Mouse (Mus musculus): ENCODE measurements around the gene Gpr31b. TPM values are rescaled to one million over a fixed set of nuclear protein-coding genes. Genes with fewer than 3 reads are reported as not detected.
"Not testable (repeated sequence)": the region's sequence is repeated elsewhere in the genome, so short reads cannot be mapped to it uniquely, and the experiment has no call there.

Gene Gpr31b
- under 1 TPM in 1 of 2 experiments, not detected in 1; 0.22 TPM for total RNA-seq (2021)

DNA sequence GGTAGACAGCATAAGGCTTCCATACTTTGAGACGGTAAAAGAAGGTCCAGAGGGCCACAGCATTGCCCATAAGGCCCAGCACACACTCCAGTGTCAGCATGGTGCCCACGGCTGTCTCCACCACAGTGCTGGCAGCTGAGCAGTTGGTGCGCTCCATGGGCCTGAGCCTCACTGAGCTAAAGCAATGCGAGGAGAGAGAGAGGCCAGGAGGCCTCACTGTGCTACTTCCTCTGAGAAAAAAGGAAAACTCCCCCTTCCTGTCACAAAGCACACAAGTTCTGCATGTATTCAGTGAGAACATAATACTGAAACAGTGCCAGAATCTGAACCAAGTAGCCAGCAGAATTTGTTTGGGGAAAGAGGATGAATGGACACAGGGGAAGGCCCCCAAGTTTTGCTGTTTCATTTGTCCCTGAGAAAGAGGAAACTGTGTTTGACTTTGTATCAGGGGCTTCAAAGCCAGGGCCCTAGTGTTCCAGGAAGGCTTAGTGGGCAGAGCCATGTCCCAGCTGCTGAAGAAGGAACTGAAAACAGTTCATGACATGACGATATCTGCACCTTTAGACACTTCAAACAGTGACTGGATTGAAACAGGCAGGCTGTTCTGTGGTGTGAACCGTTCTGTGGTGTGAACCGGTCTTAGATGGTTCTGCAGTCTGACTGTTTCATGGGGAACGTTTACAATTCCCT, at the start of gene Gpr31b:
Gene Gpr31b, minus strand, starts transcription at position 173 of the 690 bp plus-strand sequence.
- DNase-seq (ENCODE audit: low spot score); intact Hi-C loops (cut with DNase I): not testable (repeated sequence)

DNA sequence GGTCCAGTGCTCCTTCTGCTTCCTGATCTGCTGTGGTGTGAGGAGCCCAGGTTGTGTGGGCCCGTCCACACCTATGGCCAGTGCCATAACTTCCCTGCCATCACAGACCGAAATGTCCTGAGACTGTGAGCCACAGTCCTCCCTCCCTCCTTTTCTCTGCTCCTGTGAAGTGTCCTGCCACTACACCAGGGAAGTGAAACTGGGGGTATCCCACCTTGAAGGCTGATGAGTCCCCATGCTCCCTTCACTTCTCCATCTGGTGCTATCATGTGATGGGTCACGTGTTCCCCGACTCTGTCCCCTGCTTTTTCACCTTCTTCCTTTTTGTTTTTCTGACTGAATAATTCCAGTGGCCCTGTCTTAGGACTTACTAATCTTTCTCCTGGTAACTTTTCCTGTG, 40.9 kb upstream of the Gpr31b start:
- DNase-seq (ENCODE audit: low spot score); intact Hi-C loops (cut with DNase I): not testable (repeated sequence)

- intact Hi-C loops (cut with DNase I); DNase-seq (ENCODE audit: low spot score): not testable (repeated sequence)
These were observed 40.1 kb upstream of the Gpr31b start for GRCm38 (mm10) chr17:13092100-13092764.

GRCm38 (mm10) chr17:13091510-13091909, 39.4 kb upstream of the Gpr31b start:
- DNase-seq (ENCODE audit: low spot score); intact Hi-C loops (cut with DNase I): not testable (repeated sequence)

DNA sequence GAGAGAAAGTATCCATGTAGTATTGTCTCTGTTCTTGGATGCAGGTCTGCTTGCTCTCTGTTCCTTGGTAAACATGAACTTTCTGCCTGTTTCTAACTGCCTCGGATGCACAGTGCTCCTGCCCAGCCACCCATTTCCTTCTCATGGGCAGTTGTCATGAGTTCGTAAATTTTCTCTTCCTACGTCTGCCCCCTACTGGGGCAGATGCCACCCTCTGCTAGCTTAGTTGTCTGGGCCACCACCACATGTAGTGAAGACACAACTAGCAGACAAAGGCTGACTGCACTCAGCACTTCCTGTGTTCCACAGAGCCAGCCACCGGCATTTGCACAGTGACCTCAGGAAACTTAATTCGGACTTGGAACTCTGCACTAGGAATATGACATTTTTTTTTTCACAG, 17.1 kb upstream of the Gpr31b start:
- intact Hi-C loops (cut with DNase I); DNase-seq (ENCODE audit: low spot score): not testable (repeated sequence)

GRCm38 (mm10) chr17:13067864-13068385, 15.8 kb upstream of the Gpr31b start:
- DNase-seq (ENCODE audit: low spot score); intact Hi-C loops (cut with DNase I): not testable (repeated sequence)

DNA sequence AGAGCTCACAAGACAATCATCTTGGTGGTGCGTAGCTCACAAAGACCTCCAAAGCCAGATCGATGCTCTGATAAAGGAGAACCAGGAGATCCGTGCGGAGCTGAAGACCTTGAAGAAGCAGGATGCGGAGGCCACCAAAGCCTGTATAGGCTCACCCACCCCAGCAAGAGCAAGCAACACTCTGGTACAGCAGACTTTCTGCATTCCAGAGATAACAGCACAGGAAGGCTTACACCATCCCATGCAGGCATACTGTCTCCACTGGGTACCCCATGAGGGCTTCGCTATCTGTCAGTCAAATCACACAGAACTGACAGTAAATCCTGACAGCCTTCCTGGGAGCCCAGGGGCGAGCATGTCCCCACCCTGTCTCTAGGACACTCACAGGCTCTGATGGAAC, 10.8 kb upstream of the Gpr31b start:
- intact Hi-C loops (cut with DNase I); DNase-seq (ENCODE audit: low spot score): not testable (repeated sequence)

DNA sequence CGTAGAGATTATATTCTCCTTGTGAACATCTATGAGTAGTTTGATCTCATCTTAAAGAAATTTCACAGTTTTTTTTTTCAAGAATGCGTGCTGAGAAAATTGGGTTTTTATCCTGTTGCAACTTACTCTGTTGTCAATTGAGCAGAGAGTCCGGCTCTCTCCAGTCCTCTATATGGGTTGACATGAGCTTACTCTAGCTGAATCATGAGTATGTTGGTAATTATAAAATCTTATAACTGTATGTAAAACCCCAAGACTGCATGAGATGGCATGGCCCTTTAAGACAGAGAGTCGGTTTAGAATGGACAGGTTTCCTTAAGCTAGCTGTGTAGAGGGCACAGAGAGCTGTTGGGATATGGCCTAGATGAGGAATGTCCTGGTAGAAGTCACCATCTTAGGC, 8.7 kb upstream of the Gpr31b start, which contains the start of gene Tcp10b:
Gene Tcp10b, plus strand, starts transcription at position 301 of the 400 bp plus-strand sequence.
- intact Hi-C loops (cut with DNase I); DNase-seq (ENCODE audit: low spot score): not testable (repeated sequence)

DNA sequence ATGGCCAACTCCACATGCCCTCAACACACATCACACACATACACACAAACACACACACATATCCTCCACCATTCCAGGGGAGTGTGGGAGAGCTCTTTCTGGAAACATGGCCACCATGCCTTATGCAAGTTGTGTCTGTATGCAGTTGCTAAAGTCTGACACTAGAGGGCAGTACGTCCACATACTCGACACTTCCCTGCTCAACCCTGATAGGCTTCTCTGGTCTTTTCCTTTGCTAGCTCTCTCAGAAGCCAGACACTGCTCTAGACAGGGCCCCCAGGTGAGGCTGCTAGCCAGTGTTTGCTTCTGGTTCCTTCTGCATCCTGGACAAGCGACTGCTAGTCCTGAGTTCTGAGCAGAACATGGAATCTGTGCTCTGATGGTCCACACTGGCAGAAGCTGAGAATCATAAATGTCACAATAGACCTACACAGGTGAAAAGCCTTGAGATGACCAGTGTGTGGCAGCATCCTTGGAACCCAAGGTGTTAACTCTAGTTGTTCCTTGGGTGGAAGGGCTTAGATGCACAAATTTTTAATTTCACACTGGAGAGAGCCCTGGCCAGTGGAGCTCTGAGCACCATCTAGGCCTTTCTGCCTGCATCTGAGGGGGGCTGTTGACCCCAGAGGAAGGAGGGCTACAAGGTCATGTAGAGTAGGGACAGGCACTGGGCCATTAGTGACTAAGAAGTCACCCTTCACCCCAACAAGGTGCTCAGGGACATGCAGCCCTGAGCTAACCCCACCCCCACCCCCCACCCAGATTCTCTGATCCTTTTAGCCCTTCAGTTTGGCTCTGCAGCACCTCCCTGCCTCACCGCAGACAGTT, 8.0 kb downstream of the Gpr31b start:
- DNase-seq (ENCODE audit: low spot score); intact Hi-C loops (cut with DNase I): not testable (repeated sequence)

GRCm38 (mm10) chr17:13036627-13037192, 15.4 kb downstream of the Gpr31b start:
- DNase-seq (ENCODE audit: low spot score); intact Hi-C loops (cut with DNase I): not testable (repeated sequence)

DNA sequence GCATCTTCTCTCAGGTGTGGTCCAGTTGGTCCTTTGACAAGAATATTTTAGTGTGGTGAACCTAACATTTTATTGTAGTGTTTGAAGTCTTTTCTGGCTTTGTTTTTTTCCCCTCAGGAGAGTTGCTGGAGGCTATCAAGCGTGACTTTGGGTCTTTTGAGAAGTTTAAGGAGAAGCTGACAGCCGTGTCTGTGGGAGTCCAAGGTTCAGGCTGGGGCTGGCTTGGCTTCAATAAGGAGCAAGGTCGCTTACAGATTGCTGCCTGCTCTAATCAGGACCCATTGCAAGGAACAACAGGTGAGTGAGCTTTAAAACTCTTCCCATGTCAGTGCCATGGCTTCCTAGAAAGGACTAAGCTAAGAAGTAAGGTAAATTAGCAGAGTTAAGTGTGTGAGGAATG, 38.8 kb downstream of the Gpr31b start:
- no peak for DNase-seq (ENCODE audit: low spot score)
- intact Hi-C loops (cut with DNase I): loop anchor here (5.0 kb wide), 2 partner anchors 51 to 136 kb away; partner anchors contain the start of genes Acat2 and Mrgprh

- DNase-seq (ENCODE audit: low spot score): no peak
- intact Hi-C loops (cut with DNase I): loop anchor here (5.0 kb wide), 2 partner anchors 48 to 133 kb away; partner anchors contain the start of genes Acat2 and Mrgprh
These were observed 42.2 kb downstream of the Gpr31b start for GRCm38 (mm10) chr17:13009887-13010286.

- DNase-seq (ENCODE audit: low spot score): no peak
These were observed 43.6 kb downstream of the Gpr31b start for GRCm38 (mm10) chr17:13008528-13008927.

GRCm38 (mm10) chr17:13007730-13008425, 44.2 kb downstream of the Gpr31b start:
- intact Hi-C loops (cut with DNase I): loop anchor here (2.0 kb wide), 1 partner anchor 15 kb away; no protein-coding TSS in a partner anchor
- peak; percentile 98 for DNase-seq (ENCODE audit: low spot score)

More at GRCm38 (mm10) chr17:13008528-13008927, 43.6 kb downstream of the Gpr31b start:
- intact Hi-C loops (cut with DNase I): no loop called here

GRCm38 (mm10) chr17:13006984-13007383, 45.1 kb downstream of the Gpr31b start:
- DNase-seq (ENCODE audit: low spot score): no peak
- intact Hi-C loops (cut with DNase I): loop anchor here (2.0 kb wide), 1 partner anchor 14 kb away; no protein-coding TSS in a partner anchor

DNA sequence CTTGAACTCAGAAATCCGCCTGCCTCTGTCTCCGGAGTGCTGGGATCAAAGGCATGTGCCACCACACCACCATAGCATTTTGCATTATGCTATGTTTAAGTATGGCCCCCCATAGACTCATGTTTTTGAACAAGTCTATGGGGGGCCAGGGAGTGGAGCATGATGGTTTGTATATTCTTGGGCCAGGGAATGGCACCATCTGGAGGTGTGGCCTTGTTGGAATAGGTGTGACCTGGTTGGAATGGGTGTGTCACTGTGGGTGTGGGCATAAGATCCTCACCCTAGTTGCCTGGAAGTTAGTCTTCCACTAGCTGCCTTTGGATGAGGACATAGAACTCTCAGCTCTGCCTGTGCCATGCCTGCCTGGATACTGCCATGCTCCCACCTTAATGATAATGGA, 45.5 kb downstream of the Gpr31b start, which contains the start of gene Sod2:
Gene Sod2, plus strand, starts transcription at position 301 of the 400 bp plus-strand sequence.
- DNase-seq (ENCODE audit: low spot score): not testable (repeated sequence)
- intact Hi-C loops (cut with DNase I): loop anchor here (2.0 kb wide), 1 partner anchor 14 kb away; no protein-coding TSS in a partner anchor

GRCm38 (mm10) chr17:13004436-13004835, 47.7 kb downstream of the Gpr31b start:
- intact Hi-C loops (cut with DNase I); DNase-seq (ENCODE audit: low spot score): not testable (repeated sequence)

DNA sequence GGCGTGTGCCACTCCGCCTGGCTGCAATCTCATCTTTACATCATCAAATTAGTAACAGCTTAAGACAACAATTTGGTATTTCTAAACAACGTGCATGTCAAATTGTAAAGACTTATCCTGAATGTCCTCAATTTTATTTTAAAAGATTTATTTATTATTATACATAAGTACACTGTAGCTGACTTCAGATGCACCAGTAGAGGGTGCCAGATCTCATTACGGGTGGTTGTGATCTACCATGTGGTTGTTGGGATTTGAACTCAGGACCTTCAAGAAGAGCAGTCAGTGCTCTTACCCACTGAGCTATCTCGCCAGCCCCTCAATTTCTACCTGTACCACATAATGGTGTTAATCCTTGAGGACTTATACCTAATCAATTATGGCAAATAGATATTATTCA, 49.9 kb downstream of the Gpr31b start:
- intact Hi-C loops (cut with DNase I): not testable (repeated sequence)

More for the DNA sequence above, 49.9 kb downstream of the Gpr31b start:
- not testable (repeated sequence) for DNase-seq (ENCODE audit: low spot score)

Data from heart, postnatal 25 days (tissue).